11 mouse cellular contexts compared by ENCODE assay signal in genomic region chr19:43526025-43526424, GRCm38 (mm10).
"Had no signal": no experiment of that assay in that cellular context is flagged by ENCODE, and none has a peak within 500 bp of the region (broad histone marks: within the 10 kb centered on the region; RNA-seq: fewer than 3 reads in every experiment).

No protein-coding gene starts in this region.

- DNase-seq: kidney, postnatal 10 days; kidney, postnatal 36 days; layer of hippocampus, postnatal 36 days; lung, adult 2 months; lung, postnatal 14 days; lung, postnatal 4 days; midbrain, embryonic 14.5 days; thymus, adult 18-20 months; thymus, postnatal 36 days had no signal

- H3K9me3 ChIP-seq: kidney, embryonic 15.5 days; liver, embryonic 15.5 days had no signal

- H3K9ac ChIP-seq: kidney, embryonic 15.5 days had no signal

- H3K27ac ChIP-seq: kidney, embryonic 15.5 days; liver, embryonic 15.5 days had no signal

- H3K36me3 ChIP-seq: kidney, embryonic 15.5 days; liver, embryonic 15.5 days had no signal
